Mouse (Mus musculus): ENCODE results near the gene Mat1a. TPM values are rescaled to one million over a fixed set of nuclear protein-coding genes. Genes with fewer than 3 reads are reported as not detected.
A peak's percentile ranks its signal among the peaks of the same experiment; 100 is the strongest.

Gene Mat1a
- total RNA-seq (2015; ENCODE audit: low replicate concordance) (not detected in 2 replicates), total RNA-seq (2017; ENCODE audit: low replicate concordance) (not detected in 2 replicates)

DNA sequence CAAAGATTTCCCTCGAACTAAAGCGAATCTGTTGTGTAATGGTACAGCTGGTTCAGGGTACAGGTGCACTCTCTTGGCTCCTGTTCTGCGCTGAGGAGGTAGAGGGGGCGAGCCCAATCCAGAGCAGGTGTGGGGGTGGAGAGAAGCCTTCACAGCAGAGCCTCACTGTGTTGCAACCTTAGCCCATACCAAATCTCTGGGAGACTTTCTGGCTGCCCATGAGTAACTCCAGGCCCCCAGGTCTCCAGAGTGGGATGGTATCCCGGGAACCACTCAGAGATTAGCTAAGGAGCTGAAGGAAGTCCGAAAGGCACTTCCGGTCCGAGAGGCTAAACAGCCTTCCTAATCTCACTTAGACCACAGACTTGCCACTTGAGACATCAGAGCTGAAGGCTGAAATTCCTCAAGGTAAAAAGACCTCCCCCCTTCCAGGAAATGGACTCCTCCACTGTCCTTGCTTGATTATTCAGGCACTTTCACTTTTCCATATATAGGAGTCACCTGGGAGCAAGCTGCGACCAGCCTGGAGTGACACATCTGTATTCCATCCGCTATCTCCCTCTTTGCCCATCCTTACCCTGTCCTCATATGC is at the start of gene Mat1a:
Gene Mat1a, plus strand, starts transcription at position 183 of the 592 bp plus-strand sequence.
- no peak for ATAC-seq (replicated peaks; ENCODE audit: low FRiP score, poor library complexity, severe bottlenecking)

DNA sequence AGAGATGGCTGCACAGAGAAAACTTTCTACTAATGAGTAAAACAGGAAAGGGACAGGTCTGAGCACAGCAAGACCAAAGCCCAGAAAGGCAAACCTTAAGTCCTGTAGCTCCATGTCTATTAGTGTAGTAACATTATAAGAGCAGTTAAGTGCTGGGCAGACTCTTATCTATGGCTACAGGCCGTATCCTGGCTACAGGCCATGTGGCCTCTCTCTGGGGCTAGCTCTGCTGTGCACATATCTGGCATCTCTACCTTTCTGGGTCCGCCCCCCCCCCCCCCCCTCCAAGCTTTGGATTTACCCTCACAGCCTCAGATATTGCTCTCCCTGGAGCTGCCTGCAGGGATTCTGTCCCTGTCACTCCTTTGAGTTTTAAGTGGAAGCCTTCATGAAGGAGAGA is 39.7 kb upstream of the Mat1a start:
- ATAC-seq (replicated peaks; ENCODE audit: low FRiP score, poor library complexity, severe bottlenecking): peak; percentile 70; the same call in 1 of the 2 replicates

DNA sequence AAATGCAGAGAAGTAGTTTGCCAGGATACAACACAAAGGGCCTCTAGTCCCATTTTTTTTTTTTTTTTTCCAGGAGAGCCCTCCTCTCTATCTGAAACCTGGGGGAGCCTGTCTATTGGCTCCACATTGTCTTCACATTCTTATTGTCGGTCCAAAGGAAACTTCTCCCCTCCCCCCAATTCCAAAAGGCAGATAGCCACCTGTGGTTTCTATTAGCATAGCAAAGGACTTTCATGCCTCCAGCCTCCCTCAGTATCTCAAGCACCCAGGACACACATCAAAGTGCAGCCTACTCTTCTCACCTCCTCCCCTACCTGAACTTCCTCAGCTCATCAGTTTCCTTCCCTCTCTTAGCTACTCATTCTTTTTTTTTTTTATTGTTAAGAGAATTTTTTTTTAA is 38.4 kb upstream of the Mat1a start:
- ATAC-seq (replicated peaks; ENCODE audit: low FRiP score, poor library complexity, severe bottlenecking): no peak

DNA sequence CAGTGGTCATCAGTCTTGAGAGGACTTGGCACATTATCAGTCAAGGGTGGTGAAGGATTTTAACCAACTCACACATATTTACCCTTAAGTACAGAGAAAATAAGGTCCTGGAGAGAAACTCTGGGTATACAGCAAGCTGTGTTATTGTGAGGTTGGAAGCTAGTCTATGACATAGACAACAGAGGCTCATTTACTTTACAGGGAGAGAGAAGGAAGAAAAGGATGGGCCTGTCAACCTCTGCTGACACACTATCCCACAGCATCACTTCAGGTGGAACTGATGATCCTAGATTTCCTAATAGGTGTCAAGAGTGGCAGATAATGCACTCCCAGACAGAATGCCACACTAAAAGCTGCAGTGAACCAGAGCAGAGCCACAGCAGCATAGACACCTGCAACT is 35.7 kb upstream of the Mat1a start, which contains the start of gene Dydc2:
Gene Dydc2, minus strand, starts transcription at position 101 of the 400 bp plus-strand sequence.
- no peak for ATAC-seq (replicated peaks; ENCODE audit: low FRiP score, poor library complexity, severe bottlenecking)

DNA sequence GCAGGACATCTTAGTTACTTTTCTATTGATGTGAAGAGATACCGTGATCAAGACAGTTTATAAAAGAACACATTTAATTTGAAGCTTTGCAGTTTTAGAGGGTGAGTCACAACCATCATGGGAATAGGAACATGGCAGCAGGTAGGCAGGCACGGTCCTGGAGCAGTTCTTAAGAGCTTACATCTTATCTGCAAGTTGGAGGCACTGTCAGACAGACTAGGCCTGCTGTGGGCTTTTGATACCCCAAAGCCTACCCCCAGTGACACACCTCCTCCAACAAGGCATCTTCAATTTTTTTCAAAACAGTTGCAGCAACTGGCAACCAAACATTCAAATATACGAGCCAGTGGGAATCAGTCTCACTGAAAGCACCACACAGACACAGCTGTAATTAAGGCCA is 34.5 kb upstream of the Mat1a start:
- ATAC-seq (replicated peaks; ENCODE audit: low FRiP score, poor library complexity, severe bottlenecking): no peak

DNA sequence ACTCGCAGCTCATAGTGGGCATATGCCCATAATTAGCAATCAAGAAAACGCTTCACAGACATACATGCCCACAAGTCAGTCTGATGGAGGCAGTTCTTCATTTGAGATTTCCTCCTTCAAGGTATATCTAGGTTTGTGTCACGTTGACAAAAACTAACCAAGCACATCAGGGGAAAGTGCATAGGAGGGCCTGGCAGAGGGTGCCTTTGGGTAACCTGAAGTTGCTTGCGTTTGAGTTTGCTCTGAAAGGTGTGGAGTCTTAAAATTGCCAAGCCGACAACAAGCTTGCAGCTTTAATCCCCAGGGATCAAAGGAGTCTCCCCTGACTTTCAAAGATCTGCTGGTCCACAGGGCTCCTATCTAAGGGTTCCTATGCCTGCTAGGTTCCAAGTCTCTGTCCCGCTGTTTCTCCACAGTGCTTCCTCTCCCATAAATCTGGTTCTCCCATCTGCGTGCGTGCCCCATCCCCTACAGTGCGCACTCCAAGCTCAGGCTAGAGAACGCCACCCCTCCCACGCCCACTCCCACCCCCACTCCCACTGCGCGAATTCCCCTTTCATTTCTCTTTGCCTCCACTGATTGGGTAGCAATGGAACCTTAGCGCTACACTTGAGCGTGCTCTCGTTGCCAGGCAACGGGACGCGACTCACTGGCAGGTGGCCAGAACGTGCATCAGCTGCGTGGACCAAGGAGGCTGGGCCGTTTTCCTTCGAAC is 32.4 kb upstream of the Mat1a start, which contains the start of gene Dydc1:
Gene Dydc1, plus strand, starts transcription at position 683 of the 715 bp plus-strand sequence.
- ATAC-seq (replicated peaks; ENCODE audit: low FRiP score, poor library complexity, severe bottlenecking): no peak

DNA sequence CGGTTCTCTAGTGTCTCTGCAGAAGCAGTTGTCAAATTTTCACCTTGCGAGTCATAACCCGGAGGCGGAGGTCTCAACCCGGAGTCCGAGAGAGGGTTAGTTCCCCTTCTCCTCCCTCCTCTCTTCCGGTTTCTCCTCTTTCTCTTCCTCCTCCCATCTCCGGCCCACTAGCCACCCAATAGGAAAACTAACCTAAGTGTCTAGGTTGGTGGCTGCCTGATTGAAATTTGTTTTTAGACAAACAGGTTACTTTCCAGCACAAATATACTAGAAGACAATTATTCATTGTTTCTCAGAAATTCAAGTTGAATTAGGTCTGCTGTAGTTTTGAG is 31.9 kb upstream of the Mat1a start:
- ATAC-seq (replicated peaks; ENCODE audit: low FRiP score, poor library complexity, severe bottlenecking): no peak

DNA sequence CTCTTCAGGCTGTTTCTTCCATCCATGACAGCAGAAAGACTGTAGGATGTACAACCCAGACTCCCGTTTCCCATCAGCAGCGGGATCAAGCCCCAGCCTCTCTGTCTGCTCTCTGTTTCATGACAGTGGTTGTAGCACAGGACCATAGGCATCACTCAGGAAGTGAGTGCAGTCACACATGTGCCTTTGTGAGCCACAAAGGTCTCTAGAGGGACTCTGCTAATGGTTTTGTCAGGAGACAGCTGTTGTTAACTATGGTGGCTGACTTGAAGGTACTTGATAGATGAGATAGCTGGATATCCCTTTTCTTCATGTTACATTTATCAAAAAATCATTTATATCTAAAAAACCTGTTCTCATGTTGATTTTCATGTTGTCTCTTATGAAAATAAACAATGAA is 22.4 kb upstream of the Mat1a start:
- no peak for ATAC-seq (replicated peaks; ENCODE audit: low FRiP score, poor library complexity, severe bottlenecking)

DNA sequence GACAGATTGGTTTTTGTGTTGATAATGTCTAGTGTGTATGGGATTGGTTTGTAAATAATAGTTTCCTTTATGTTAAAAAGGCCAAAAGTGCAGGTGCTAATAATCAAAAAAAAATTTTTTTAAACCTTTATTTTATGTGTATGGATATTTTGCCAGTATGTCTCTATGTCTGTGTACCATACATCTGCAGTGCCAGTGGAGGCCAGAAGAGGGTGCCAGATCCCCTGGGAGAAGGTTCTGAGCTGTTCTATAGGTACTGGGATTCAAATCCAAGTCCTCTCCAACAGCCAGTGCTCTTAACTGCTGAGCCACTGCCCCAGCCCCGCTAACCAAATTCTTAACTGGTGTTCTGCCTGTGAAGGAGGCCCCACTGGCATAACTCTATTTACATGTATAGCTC is 17.3 kb upstream of the Mat1a start:
- ATAC-seq (replicated peaks; ENCODE audit: low FRiP score, poor library complexity, severe bottlenecking): no peak

DNA sequence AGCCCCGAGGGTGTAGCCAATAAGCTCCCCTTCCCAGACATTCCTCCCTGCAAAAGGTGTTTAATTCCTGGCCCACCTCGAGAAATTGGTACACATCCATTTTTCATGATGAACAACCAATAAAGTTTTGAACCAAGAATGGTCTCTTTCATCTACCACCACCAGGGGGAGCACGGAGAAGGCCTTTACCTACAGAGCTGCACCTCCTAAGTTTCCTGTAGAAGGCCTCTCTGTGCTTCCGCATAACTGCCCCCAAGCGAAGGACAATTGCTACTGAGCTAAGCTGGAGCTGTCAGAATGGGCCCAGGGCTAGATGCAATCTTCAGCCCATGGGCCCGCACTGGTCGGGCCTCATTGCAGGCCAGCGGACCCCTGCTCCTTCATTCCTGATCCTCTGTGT is 14.1 kb upstream of the Mat1a start:
- no peak for ATAC-seq (replicated peaks; ENCODE audit: low FRiP score, poor library complexity, severe bottlenecking)

DNA sequence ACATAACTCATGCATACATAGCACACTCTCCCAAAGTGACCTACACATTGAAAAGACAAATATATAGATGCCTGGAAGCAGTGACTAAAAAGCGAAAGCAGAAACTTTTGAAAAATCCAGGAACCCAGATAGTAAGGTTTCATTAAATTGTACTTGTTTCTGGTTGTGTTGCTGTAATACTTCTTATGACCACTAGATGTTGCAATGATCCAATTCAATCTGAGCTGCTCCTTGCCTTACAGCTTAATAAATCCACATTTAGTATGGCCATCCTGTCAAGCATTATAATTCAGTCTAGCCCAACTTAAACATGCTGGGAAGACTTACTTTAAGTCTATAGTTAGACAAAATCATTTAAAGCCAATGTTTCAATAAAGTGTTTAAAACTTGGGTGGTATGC is 10.7 kb upstream of the Mat1a start:
- ATAC-seq (replicated peaks; ENCODE audit: low FRiP score, poor library complexity, severe bottlenecking): no peak

DNA sequence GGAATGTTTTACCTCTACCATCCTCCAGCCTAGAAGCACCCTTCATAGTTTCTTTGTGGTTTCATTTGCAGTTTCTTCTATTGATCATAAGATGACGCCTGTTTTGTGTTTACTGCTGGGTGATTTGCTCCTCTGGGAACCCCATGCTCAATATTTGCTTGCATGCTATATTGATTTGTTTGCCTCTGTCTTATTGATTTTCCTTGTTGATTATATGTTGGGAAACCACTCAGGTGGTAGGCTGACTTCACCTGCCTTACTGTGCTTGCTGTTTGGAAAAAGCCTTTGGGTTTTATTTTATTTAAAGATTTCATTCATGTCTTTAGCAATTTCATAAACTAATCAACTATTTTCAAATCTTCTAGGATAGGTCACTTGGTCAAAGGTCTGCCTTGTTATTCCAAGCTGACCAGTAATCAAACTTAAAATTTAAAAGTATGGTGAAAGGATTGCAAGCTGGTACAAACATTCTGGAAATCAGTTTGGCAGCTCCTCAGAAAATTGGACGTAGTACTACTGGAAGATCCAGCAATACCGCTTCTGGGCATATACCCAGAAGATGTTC is 8.5 kb upstream of the Mat1a start:
- ATAC-seq (replicated peaks; ENCODE audit: low FRiP score, poor library complexity, severe bottlenecking): no peak

DNA sequence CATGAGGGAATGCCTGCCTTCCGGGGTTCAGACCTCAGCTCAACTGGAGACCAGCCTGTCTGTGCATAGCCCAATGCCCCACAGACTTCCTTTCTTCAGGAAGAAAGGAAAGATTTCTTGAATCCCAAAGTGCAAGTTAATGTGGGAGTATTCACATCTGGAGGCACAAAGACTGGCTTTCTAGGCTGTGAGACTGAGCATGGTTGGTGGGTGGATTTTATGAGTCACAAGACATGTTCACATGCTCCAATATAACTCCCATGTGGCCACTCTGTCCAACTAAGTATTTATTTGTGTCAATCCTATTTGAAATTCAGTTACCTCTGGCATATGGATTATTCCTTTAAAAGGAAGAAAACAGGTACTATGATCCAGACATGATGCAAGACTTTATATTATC is 6.1 kb upstream of the Mat1a start:
- ATAC-seq (replicated peaks; ENCODE audit: low FRiP score, poor library complexity, severe bottlenecking): no peak

DNA sequence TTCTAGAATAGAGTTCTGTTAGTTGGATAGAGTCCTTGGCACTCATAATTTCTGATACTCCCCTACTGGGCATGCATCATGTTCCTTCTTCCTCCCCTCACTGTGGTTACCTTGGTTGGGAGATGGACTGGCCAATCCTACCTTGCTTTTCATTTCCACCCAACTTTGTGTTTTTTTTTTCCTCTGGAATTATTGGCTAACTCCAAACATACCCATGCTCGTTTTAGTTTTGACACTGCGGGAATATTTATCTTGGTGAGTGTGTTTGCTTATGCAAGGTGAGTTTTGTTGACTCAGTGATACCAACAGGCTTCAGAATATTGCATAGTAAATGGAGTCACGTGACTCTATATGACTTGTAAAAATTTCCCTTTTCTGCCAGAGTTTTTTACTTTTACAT is 4.1 kb upstream of the Mat1a start:
- no peak for ATAC-seq (replicated peaks; ENCODE audit: low FRiP score, poor library complexity, severe bottlenecking)

DNA sequence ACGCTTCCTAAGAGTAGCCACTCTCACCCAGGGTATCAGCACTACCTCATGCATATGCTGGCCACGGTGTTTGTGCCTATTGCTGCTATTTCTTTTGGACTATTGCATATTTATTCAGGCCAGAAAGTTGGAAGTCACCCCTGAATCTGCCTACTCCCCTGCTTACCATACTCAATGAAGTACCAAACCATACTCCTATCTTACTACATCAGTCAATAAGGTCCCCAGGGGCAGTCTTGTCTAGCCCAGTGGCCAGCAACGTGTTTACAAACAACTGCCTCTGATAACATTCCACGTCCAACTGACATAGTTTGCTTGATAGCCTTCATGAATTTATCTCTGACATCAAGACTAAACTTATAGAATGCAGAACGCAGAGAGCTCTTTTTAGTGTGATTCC is 3.6 kb upstream of the Mat1a start:
- ATAC-seq (replicated peaks; ENCODE audit: low FRiP score, poor library complexity, severe bottlenecking): no peak

DNA sequence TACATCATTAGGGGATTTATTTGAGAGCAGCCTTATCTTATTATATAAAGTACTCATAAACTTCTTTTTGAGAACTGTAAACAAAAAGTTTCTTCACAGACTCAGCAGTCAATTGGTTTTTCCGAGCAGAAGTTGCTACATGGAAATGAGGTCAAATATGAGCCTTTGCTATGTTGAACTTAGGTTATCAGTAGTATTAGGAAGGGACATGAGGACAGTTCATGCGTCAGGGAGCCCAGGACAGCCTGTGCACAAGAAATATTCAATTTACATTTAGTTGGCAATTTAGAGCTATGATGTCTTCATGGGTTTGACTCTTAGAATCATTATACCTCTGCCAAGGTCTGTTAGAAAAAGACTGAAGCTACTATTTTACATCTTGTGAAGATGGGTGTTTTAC is 2.6 kb upstream of the Mat1a start:
- ATAC-seq (replicated peaks; ENCODE audit: low FRiP score, poor library complexity, severe bottlenecking): no peak

DNA sequence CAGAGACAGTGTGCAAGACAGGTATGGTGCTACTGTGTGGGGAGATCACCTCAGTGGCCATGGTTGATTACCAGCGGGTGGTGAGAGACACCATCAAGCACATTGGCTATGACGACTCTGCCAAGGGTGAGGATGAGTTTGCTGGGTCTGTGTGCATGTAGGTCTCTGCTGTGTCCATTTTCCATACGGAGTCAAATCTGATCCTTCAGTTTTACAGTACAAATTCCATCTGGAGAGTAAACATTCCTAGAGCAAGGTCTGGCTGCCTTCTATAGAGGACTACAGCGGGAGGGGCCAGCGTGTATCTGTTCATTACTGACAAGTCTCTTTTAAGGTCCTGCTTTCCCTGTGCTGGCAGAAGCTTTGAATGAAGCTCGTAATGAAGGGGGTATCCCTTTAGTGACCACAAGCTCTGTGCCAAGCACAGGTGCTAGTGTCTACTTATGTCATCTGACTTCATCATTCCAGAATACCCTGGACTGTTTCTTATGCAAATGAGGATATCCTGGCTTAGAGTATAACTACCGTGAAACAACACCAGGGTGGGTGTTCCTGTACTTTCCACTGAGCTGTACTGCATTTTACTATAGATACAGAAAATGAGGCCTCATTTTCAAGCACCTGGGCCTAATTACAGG is 6.3 kb downstream of the Mat1a start:
- no peak for ATAC-seq (replicated peaks; ENCODE audit: low FRiP score, poor library complexity, severe bottlenecking)

DNA sequence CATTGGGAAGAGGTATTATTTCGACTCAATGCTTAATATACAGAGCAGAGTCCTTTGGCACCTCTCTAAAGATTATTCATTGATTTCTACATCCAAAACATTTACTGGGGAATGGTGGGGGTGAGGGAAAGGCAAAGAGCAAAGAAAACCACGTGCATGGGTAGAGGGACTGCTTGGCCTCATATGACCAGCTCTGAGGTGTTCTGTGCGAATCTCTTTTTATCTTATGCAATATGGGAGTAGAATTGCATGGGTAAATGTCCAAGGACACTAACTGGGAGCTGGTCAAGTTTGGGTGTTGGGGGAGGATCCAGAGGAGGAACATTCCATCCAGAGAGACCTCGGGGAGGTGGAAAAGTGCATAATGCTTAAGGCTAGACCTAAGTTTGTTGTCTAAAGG is 8.1 kb downstream of the Mat1a start:
- no peak for ATAC-seq (replicated peaks; ENCODE audit: low FRiP score, poor library complexity, severe bottlenecking)

DNA sequence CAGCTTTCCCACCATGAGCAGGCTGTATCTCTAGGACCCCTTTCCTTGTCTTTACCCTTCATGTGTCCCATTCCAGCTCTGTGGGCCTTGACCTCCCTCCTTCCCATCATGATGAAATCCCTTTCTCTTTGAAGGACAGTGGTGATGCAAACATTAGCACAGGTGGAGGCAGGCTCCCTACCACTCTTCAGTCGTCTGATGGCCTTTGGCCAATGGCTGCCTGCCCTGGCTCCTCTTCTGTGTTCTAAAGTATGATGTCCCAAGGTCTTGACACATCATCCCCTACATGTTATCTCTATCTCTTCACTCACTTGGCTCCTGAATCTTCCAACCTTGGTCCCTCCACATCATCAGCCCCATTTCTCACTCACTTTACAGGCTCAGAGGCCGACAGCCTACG is 11.4 kb downstream of the Mat1a start:
- ATAC-seq (replicated peaks; ENCODE audit: low FRiP score, poor library complexity, severe bottlenecking): no peak

DNA sequence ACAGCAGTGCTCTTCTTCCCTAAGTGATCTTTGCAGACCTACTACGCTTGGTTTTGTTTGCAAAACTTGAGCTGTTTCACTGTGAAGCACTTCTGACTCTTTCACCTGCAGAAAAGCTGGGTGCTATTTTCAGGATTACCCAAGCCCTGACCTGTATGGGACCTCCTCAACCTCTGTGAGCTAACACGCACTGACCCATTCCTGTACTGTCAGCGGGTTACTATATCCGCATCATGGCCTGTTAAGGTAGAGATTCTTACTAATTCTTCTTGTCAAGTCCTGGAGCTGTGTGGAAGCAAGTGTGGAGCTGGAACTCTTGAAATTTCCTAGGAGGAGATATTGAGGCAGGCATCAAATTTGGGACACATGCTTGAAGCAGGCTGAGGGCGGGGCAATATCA is 19.8 kb downstream of the Mat1a start:
- ATAC-seq (replicated peaks; ENCODE audit: low FRiP score, poor library complexity, severe bottlenecking): no peak

DNA sequence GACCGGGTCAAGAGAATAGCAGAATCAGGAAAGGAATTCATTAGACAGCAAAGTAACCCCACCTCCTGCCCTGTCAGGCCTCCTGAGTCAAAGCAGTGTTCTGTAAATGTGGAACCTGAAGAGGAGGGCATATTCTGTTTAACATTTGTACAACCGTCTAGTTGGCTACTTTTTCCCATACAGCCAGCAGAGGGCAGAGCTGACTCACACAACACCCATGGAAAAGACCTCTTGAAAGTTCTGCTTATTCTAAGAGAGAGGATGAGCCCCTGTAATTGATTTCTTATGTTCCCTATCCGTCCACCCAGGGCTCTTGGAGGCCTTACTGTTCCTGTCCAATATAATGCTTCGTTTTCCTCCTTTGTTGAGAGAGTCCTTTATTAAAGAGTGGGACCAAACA is 23.2 kb downstream of the Mat1a start:
- no peak for ATAC-seq (replicated peaks; ENCODE audit: low FRiP score, poor library complexity, severe bottlenecking)
